Mouse (Mus musculus): ENCODE data around the gene Slc9a3r2.
A peak's percentile ranks its signal among the peaks of the same experiment; 100 is the strongest.

GRCm38 (mm10) chr17:24653967-24654710 is 4.0 kb upstream of the Slc9a3r2 start:
- peak; percentile 98 for TF ChIP-seq CTCF (IDR thresholded peaks at IDR 0.05)
- TF ChIP-seq EP300 (IDR thresholded peaks at IDR 0.05), result 0 out of 2 replicates have a peak, but pooled peaks have one; percentile 28
